Mouse (Mus musculus) midbrain, embryonic 14.5 days (tissue): ENCODE results near the gene Eif4e2. TPM values are rescaled to one million over a fixed set of nuclear protein-coding genes. Genes with fewer than 3 reads are reported as not detected.

Experiments used
- ATAC-seq: fragments of 200-750 bp; cut with Nextera tagmentation; 2 replicates; pipeline ENCODE4 v1.8.0; 2017; ENCODE audit warnings: moderate number of reproducible peaks, moderate library complexity; ENCODE audit not compliant: low FRiP score, low TSS enrichment
- DNase-seq: peaks from one replicate; pipeline ENCODE4 v3.0.0-alpha.2; 2015
- H3K27ac ChIP-seq: fragments of 300-500 bp; sonication (generic); replicated peaks from 2 replicates; pipeline ENCODE4 v1.5.1; 2014; ENCODE audit warnings: mild to moderate bottlenecking, low read depth, low read length, moderate library complexity
- H3K27me3 ChIP-seq: fragments of 300-500 bp; sonication (generic); 2 replicates; pipeline ENCODE4 v1.6.1; 2014; ENCODE audit warnings: low read length, control low read depth, mixed read lengths; ENCODE audit not compliant: control insufficient read depth, insufficient read depth
- H3K36me3 ChIP-seq: fragments of 300-500 bp; sonication (generic); 2 replicates; pipeline ENCODE4 v1.6.1; 2014; ENCODE audit warnings: low read length, control low read depth; ENCODE audit not compliant: control insufficient read depth, insufficient read depth
- H3K4me1 ChIP-seq: fragments of 300-500 bp; sonication (generic); 2 replicates; pipeline ENCODE4 v1.6.1; 2014; ENCODE audit warnings: mild to moderate bottlenecking, antibody characterized with exemption, low read length, control low read depth; ENCODE audit not compliant: control insufficient read depth, insufficient read depth
- H3K4me2 ChIP-seq: fragments of 300-500 bp; sonication (generic); 2 replicates; pipeline ENCODE4 v1.6.1; 2014; ENCODE audit warnings: mild to moderate bottlenecking, low read length, moderate library complexity
- H3K4me3 ChIP-seq: fragments of 300-500 bp; sonication (generic); replicated peaks from 2 replicates; pipeline ENCODE4 v1.5.1; 2014; ENCODE audit warnings: low read depth, low read length
- H3K9ac ChIP-seq: fragments of 300-500 bp; sonication (generic); replicated peaks from 2 replicates; pipeline ENCODE4 v1.6.1; 2014; ENCODE audit warnings: mild to moderate bottlenecking, low read length, moderate library complexity
- H3K9me3 ChIP-seq: fragments of 300-500 bp; sonication (generic); 2 replicates; pipeline ENCODE4 v1.6.1; 2016; ENCODE audit warnings: low read length, control low read depth, mixed read lengths; ENCODE audit not compliant: control insufficient read depth
- WGBS: fragments of 180-500 bp; shearing (Covaris S2); extraction: QIAGEN DNeasy Blood & Tissue Kit; methylation state at CpG from one replicate; pipeline ENCODE4 v1.1.7; 2014; 5-methylcytosine and 5-hydroxymethylcytosine counted together
- polyA plus RNA-seq: library from polyadenylated mRNA; unstranded; fragments of >200 nt; fragmentation: Nextera tagmentation; extraction: Ambion mirVana; gene quantifications from 2 replicates; pipeline ENCODE4 v1.2.1, GENCODE M21; 2014

Eif4e2 gene
- polyA plus RNA-seq, 1 experiment from 2014 or later, result 75.5 TPM

- WGBS, result 82% methylated on average over 9 of the region's 9 CpGs
- ATAC-seq, result no peak
Measured at GRCm38 (mm10) chr1:87197296-87197695, 16.4 kb upstream of the Eif4e2 start.

GRCm38 (mm10) chr1:87198119-87199065 lies 15.3 kb upstream of the Eif4e2 start:
- no peaks in the 10 kb centered on the region for H3K9me3 ChIP-seq
- no peak overlapping the region for H3K4me2 ChIP-seq
- H3K36me3 ChIP-seq, result no peaks in the 10 kb centered on the region
- WGBS, result 80% methylated on average over 12 of the region's 12 CpGs
- no peak overlapping the region for H3K9ac ChIP-seq
- no peak overlapping the region for H3K4me3 ChIP-seq
- DNase-seq, result no peak
- H3K27ac ChIP-seq, result no peak overlapping the region
- no peak for ATAC-seq
- no peaks in the 10 kb centered on the region for H3K4me1 ChIP-seq
- no peaks in the 10 kb centered on the region for H3K27me3 ChIP-seq

More at GRCm38 (mm10) chr1:87197296-87197695, 16.4 kb upstream of the Eif4e2 start:
- H3K4me2 ChIP-seq, result no peak overlapping the region
- no peaks in the 10 kb centered on the region for H3K27me3 ChIP-seq
- H3K36me3 ChIP-seq, result no peaks in the 10 kb centered on the region
- no peak overlapping the region for H3K27ac ChIP-seq
- no peak overlapping the region for H3K4me3 ChIP-seq
- H3K9ac ChIP-seq, result no peak overlapping the region
- H3K9me3 ChIP-seq, result no peaks in the 10 kb centered on the region
- no peaks in the 10 kb centered on the region for H3K4me1 ChIP-seq
- no peak for DNase-seq

- Histone ChIP-seq H3K9ac (no peak overlapping the region), H3K4me2 (no peak overlapping the region), H3K9me3 (no peaks in the 10 kb centered on the region), H3K36me3 (no peaks in the 10 kb centered on the region), H3K27ac (no peak overlapping the region), H3K4me3 (no peak overlapping the region), H3K27me3 (0 out of 2 replicates have a peak, but pooled peaks cover 3% of the 10 kb centered on the region), H3K4me1 (no peaks in the 10 kb centered on the region)
- ATAC-seq (no peak), DNase-seq (no peak)
- 70% methylated on average over 2 of the region's 2 CpGs for WGBS
Measured at GRCm38 (mm10) chr1:87200811-87201210, 12.9 kb upstream of the Eif4e2 start.

GRCm38 (mm10) chr1:87201848-87202247 lies 11.9 kb upstream of the Eif4e2 start:
- Histone ChIP-seq H3K4me1 (no peaks in the 10 kb centered on the region), H3K36me3 (no peaks in the 10 kb centered on the region), H3K9me3 (no peaks in the 10 kb centered on the region), H3K4me3 (no peak overlapping the region), H3K27me3 (0 out of 2 replicates have a peak, but pooled peaks cover 8% of the 10 kb centered on the region), H3K27ac (no peak overlapping the region), H3K4me2 (no peak overlapping the region), H3K9ac (no peak overlapping the region)
- DNase-seq (no peak), ATAC-seq (no peak)
- WGBS, result 47% methylated on average over 1 of the region's 1 CpGs

DNA sequence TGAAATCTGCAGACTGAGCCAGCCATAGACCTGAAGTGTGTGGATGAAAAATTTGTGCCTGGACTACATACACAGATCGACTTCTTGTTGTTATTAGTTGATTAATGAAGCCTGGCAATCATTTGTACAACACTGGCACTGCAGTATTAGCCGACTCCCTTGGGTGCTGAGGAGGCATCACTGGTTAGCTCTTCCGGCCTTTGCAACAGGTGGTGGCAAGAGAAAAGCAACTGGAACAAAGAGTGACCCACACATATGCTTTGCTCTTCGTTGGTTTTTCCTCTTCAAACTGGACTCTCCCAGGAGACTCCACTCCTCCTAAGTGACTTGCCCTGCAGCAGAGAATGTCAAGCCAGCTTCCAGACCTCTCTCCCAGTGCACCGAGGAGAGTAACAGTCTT lies 9.9 kb upstream of the Eif4e2 start:
- WGBS, result 85% methylated on average over 5 of the region's 5 CpGs
- H3K27ac ChIP-seq, result no peak overlapping the region
- no peaks in the 10 kb centered on the region for H3K4me1 ChIP-seq

GRCm38 (mm10) chr1:87204465-87204864 lies 9.2 kb upstream of the Eif4e2 start, which contains the start of gene Chrng:
Gene Chrng, plus strand, starts transcription at chr1:87204657.
- Histone ChIP-seq H3K4me1 (no peaks in the 10 kb centered on the region), H3K4me3 (no peak within 1 kb of the TSS), H3K27ac (no peak within 1 kb of the TSS), H3K4me2 (no peak within 1 kb of the TSS), H3K9me3 (no peaks in the 10 kb centered on the region), H3K9ac (no peak within 1 kb of the TSS), H3K27me3 (0 out of 2 replicates have a peak, but pooled peaks cover 8% of the 10 kb centered on the region), H3K36me3 (no peaks in the 10 kb centered on the region)
- DNase-seq, result no peak
- WGBS, result 91% methylated on average over 7 of the region's 7 CpGs
- ATAC-seq, result no peak

More for the DNA sequence above, 9.9 kb upstream of the Eif4e2 start:
- no peak overlapping the region for H3K4me3 ChIP-seq
- ATAC-seq (no peak), DNase-seq (no peak)
- H3K4me2 ChIP-seq, result no peak overlapping the region
- H3K36me3 ChIP-seq, result no peaks in the 10 kb centered on the region
- H3K9ac ChIP-seq, result no peak overlapping the region
- 0 out of 2 replicates have a peak, but pooled peaks cover 8% of the 10 kb centered on the region for H3K27me3 ChIP-seq
- H3K9me3 ChIP-seq, result no peaks in the 10 kb centered on the region

- 70% methylated on average over 6 of the region's 6 CpGs for WGBS
Measured at GRCm38 (mm10) chr1:87205038-87205437, 8.7 kb upstream of the Eif4e2 start.

DNA sequence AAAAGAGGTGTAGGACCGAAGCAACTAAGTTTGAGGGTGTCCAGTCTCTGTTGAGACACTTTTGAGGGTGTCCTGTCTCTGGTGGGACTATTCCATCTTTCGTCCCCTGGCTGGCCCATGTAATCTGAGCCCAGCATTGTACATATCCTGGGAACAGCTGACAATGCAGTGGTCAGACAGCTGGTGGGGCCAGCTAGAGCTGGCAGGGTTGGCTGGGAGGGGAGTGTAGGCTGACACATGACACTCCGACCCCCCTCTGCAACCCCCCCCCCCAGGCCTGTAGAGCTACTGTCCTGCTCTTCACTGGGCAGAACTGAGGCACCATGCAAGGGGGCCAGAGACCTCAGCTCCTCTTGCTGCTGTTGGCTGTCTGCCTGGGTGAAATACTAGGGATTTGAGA lies 8.2 kb upstream of the Eif4e2 start:
- Histone ChIP-seq H3K9me3 (no peaks in the 10 kb centered on the region), H3K4me1 (no peaks in the 10 kb centered on the region), H3K9ac (no peak overlapping the region), H3K27ac (no peak overlapping the region), H3K36me3 (no peaks in the 10 kb centered on the region), H3K4me2 (no peak overlapping the region), H3K27me3 (0 out of 2 replicates have a peak, but pooled peaks cover 8% of the 10 kb centered on the region), H3K4me3 (no peak overlapping the region)
- 0 out of 2 replicates have a peak, but pooled peaks have one; percentile 17 for ATAC-seq
- 49% methylated on average over 3 of the region's 3 CpGs for WGBS
- no peak for DNase-seq

More at GRCm38 (mm10) chr1:87205038-87205437, 8.7 kb upstream of the Eif4e2 start:
- Histone ChIP-seq H3K9me3 (no peaks in the 10 kb centered on the region), H3K4me1 (no peaks in the 10 kb centered on the region), H3K27ac (no peak overlapping the region), H3K9ac (no peak overlapping the region), H3K4me2 (no peak overlapping the region), H3K36me3 (no peaks in the 10 kb centered on the region), H3K27me3 (0 out of 2 replicates have a peak, but pooled peaks cover 8% of the 10 kb centered on the region), H3K4me3 (no peak overlapping the region)
- no peak for DNase-seq
- ATAC-seq, result no peak
